Mouse (Mus musculus) kidney, adult 2 months (tissue): Measurements from ENCODE around the gene Pstpip1. TPM values are rescaled to one million over a fixed set of nuclear protein-coding genes. Genes with fewer than 3 reads are reported as not detected.

Experiments
- DNase-seq: peaks from one replicate; pipeline ENCODE4 v3.0.0; 2021
- H3K27ac ChIP-seq: fragments of 200-500 bp; 2 replicates; pipeline ENCODE4 v1.5.1; 2012; ENCODE audit warnings: low read depth, low read length, control low read depth, inconsistent platforms; ENCODE audit not compliant: insufficient read depth
- H3K27me3 ChIP-seq: fragments of 200-500 bp; replicated peaks from 2 replicates; pipeline ENCODE4 v1.6.1; 2012; ENCODE audit warnings: mild to moderate bottlenecking, moderate library complexity, low read length, inconsistent platforms; ENCODE audit not compliant: control insufficient read depth, insufficient read depth
- H3K36me3 ChIP-seq: fragments of 200-500 bp; 2 replicates; pipeline ENCODE4 v1.6.1; 2012; ENCODE audit warnings: mild to moderate bottlenecking, moderate library complexity, low read length, inconsistent platforms; ENCODE audit not compliant: control insufficient read depth, insufficient read depth
- H3K4me1 ChIP-seq: fragments of 200-500 bp; 2 replicates; pipeline ENCODE4 v1.6.1; 2011; ENCODE audit warnings: low read length; ENCODE audit not compliant: control insufficient read depth, insufficient read depth
- H3K4me3 ChIP-seq: fragments of 200-500 bp; 2 replicates; pipeline ENCODE4 v1.5.1; 2011; ENCODE audit warnings: mild to moderate bottlenecking, low read depth, low read length, control low read depth; ENCODE audit not compliant: insufficient read depth
- CTCF ChIP-seq: fragments of 200-500 bp; conservative IDR thresholded peaks from 2 replicates; pipeline ENCODE4 v1.5.1; 2011; ENCODE audit warnings: low read depth, mild to moderate bottlenecking, control low read depth, low read length, moderate library complexity, mixed read lengths; ENCODE audit not compliant: insufficient read depth, insufficient read length
- POLR2A ChIP-seq: fragments of 200-500 bp; IDR thresholded peaks from one replicate; pipeline ENCODE4 v1.6.1; 2011; ENCODE audit warnings: low read depth, low read length, control low read depth
- WGBS: fragments of 180-500 bp; shearing (Covaris S2); methylation state at CpG from one replicate; pipeline ENCODE4 v1.1.7; 2018; 5-methylcytosine and 5-hydroxymethylcytosine counted together
- polyA plus RNA-seq: library from polyadenylated mRNA; depleted of rRNA; stranded (reverse); fragments of >200 nt; gene quantifications from 2 replicates; pipeline ENCODE4 v1.2.3, GENCODE M21; 2012

Pstpip1 gene
- polyA plus RNA-seq, 1 experiment = 3.3 TPM

GRCm38 (mm10) chr9:56107527-56107926, 17.8 kb downstream of the Pstpip1 start:
- no peak for DNase-seq

GRCm38 (mm10) chr9:56108174-56108573, 18.4 kb downstream of the Pstpip1 start:
- Histone ChIP-seq H3K27ac (no peak overlapping the region), H3K4me3 (no peak overlapping the region), H3K27me3 (no peaks in the 10 kb centered on the region), H3K36me3 (no peaks in the 10 kb centered on the region), H3K4me1 (no peaks in the 10 kb centered on the region)
- 80% methylated on average over 5 of the region's 5 CpGs for WGBS
- TF ChIP-seq POLR2A (no peak), CTCF (no peak)
- no peak for DNase-seq

More at GRCm38 (mm10) chr9:56107527-56107926, 17.8 kb downstream of the Pstpip1 start:
- Histone ChIP-seq H3K36me3 (no peaks in the 10 kb centered on the region), H3K27me3 (no peaks in the 10 kb centered on the region), H3K4me1 (no peaks in the 10 kb centered on the region), H3K27ac (no peak overlapping the region), H3K4me3 (no peak overlapping the region)
- 86% methylated on average over 6 of the region's 6 CpGs for WGBS
- TF ChIP-seq CTCF (no peak), POLR2A (no peak)

- no peak for TF ChIP-seq POLR2A
- no peak for TF ChIP-seq CTCF
- WGBS = 81% methylated on average over 5 of the region's 5 CpGs
- H3K4me1 ChIP-seq = 0 out of 2 replicates have a peak, but pooled peaks cover 2% of the 10 kb centered on the region
- no peaks in the 10 kb centered on the region for H3K36me3 ChIP-seq
- H3K27me3 ChIP-seq = no peaks in the 10 kb centered on the region
- no peak for DNase-seq
- no peak overlapping the region for H3K27ac ChIP-seq
- H3K4me3 ChIP-seq = no peak overlapping the region
Observed at GRCm38 (mm10) chr9:56118091-56118490, 28.3 kb downstream of the Pstpip1 start.

GRCm38 (mm10) chr9:56118582-56118981, 28.8 kb downstream of the Pstpip1 start:
- H3K4me3 ChIP-seq = peak overlapping the region; percentile 31
- 3% methylated on average over 14 of the region's 14 CpGs for WGBS

GRCm38 (mm10) chr9:56119651-56120050, 29.9 kb downstream of the Pstpip1 start:
- DNase-seq = no peak
- H3K4me1 ChIP-seq = 0 out of 2 replicates have a peak, but pooled peaks cover 2% of the 10 kb centered on the region
- H3K27ac ChIP-seq = no peak overlapping the region
- H3K36me3 ChIP-seq = no peaks in the 10 kb centered on the region
- TF ChIP-seq POLR2A (no peak), CTCF (no peak)
- no peak overlapping the region for H3K4me3 ChIP-seq
- WGBS = 77% methylated on average over 2 of the region's 2 CpGs
- no peaks in the 10 kb centered on the region for H3K27me3 ChIP-seq

More at GRCm38 (mm10) chr9:56118582-56118981, 28.8 kb downstream of the Pstpip1 start:
- Histone ChIP-seq H3K27me3 (no peaks in the 10 kb centered on the region), H3K4me1 (0 out of 2 replicates have a peak, but pooled peaks cover 2% of the 10 kb centered on the region), H3K36me3 (no peaks in the 10 kb centered on the region), H3K27ac (no peak overlapping the region)
- TF ChIP-seq CTCF (peak; percentile 94), POLR2A (no peak)
- peak; percentile 74 for DNase-seq

GRCm38 (mm10) chr9:56121097-56121496, 31.3 kb downstream of the Pstpip1 start:
- no peaks in the 10 kb centered on the region for H3K27me3 ChIP-seq
- no peaks in the 10 kb centered on the region for H3K36me3 ChIP-seq
- 22% methylated on average over 7 of the region's 7 CpGs for WGBS
- no peak overlapping the region for H3K27ac ChIP-seq
- H3K4me1 ChIP-seq = 0 out of 2 replicates have a peak, but pooled peaks cover 2% of the 10 kb centered on the region
- TF ChIP-seq CTCF (peak; percentile 67; the same call in 1 of the 2 replicates), POLR2A (no peak)
- DNase-seq = peak; percentile 59
- no peak overlapping the region for H3K4me3 ChIP-seq

GRCm38 (mm10) chr9:56122973-56123372, 33.2 kb downstream of the Pstpip1 start:
- DNase-seq = peak; percentile 40

More at GRCm38 (mm10) chr9:56122973-56123372, 33.2 kb downstream of the Pstpip1 start:
- WGBS = 19% methylated on average over 8 of the region's 8 CpGs
- H3K27me3 ChIP-seq = no peaks in the 10 kb centered on the region
- 0 out of 2 replicates have a peak, but pooled peaks cover 2% of the 10 kb centered on the region for H3K4me1 ChIP-seq
- no peaks in the 10 kb centered on the region for H3K36me3 ChIP-seq
- no peak overlapping the region for H3K27ac ChIP-seq
- no peak overlapping the region for H3K4me3 ChIP-seq
- no peak for TF ChIP-seq POLR2A
- no peak for TF ChIP-seq CTCF
